Mouse (Mus musculus): Measurements from ENCODE around the gene Pink1. TPM values are rescaled to one million over a fixed set of nuclear protein-coding genes. Genes with fewer than 3 reads are reported as not detected.

Pink1 gene
- polyA plus RNA-seq, 1 experiment from 2014 or later, result 21.6 TPM

GRCm38 (mm10) chr4:138301271-138301780 is 24.8 kb downstream of the Pink1 start:
- Histone ChIP-seq H3K27ac (ENCODE audit: low read depth, low read length) (no peak overlapping the region), H3K9ac (ENCODE audit: low read length) (no peak overlapping the region), H3K27me3 (ENCODE audit: control insufficient read depth, insufficient read depth, low read length) (no peaks in the 10 kb centered on the region), H3K36me3 (ENCODE audit: control insufficient read depth, insufficient read depth, low read length) (no peaks in the 10 kb centered on the region), H3K4me3 (ENCODE audit: low read depth, low read length) (no peak overlapping the region), H3K4me1 (ENCODE audit: control insufficient read depth, insufficient read depth, low read length) (peaks cover 10% of the 10 kb centered on the region), H3K9me3 (ENCODE audit: control insufficient read depth, low read length) (no peaks in the 10 kb centered on the region), H3K4me2 (no peak overlapping the region)
- ATAC-seq (ENCODE audit: low FRiP score) (no peak), DNase-seq (ENCODE audit: low spot score, missing footprints) (peak; percentile 54)
- 86% methylated on average over 10 of the region's 10 CpGs for WGBS

- Histone ChIP-seq H3K9me3 (ENCODE audit: control insufficient read depth, low read length) (no peaks in the 10 kb centered on the region), H3K27ac (ENCODE audit: low read depth, low read length) (no peak overlapping the region), H3K4me1 (ENCODE audit: control insufficient read depth, insufficient read depth, low read length) (no peaks in the 10 kb centered on the region), H3K4me3 (ENCODE audit: low read depth, low read length) (no peak overlapping the region), H3K27me3 (ENCODE audit: control insufficient read depth, insufficient read depth, low read length) (no peaks in the 10 kb centered on the region), H3K9ac (ENCODE audit: low read length) (no peak overlapping the region), H3K4me2 (no peak overlapping the region), H3K36me3 (ENCODE audit: control insufficient read depth, insufficient read depth, low read length) (no peaks in the 10 kb centered on the region)
- DNase-seq (ENCODE audit: low spot score, missing footprints) (peak; percentile 35), ATAC-seq (ENCODE audit: low FRiP score) (no peak)
- 85% methylated on average over 10 of the region's 14 CpGs for WGBS
Observed at GRCm38 (mm10) chr4:138293949-138294550, 32.1 kb downstream of the Pink1 start.

DNA sequence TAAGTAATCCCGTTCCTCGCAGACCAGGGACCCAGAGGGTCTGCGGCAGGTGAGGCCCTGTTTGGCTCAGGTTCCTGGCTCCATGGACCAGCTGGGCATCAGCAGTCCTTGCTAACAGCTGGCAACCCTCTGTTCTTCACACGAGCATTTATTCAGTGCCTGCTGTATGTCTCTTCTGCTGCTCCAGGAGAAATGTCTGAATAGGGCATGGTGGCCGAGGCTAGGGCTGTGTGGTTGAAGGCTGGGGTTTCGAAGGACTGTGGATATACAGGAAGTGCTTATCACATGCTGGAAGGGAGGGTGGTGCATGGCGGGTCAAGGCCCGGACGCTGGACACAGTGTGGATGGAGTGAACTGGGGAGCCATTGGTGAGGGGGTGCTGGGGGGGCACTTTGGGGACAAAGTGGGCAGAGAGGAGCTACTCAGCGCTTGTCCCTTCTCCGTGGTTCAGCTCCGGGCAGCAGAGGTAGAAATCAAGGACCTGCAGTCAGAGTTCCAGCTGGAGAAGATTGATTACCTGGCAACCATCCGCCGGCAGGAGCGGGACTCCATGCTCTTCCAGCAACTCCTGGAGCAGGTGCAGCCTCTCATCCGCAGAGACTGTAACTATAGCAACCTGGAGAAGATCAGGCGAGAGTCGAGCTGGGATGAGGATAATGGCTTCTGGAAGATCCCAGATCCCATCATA is 32.7 kb downstream of the Pink1 start:
- Histone ChIP-seq H3K27me3 (ENCODE audit: control insufficient read depth, insufficient read depth, low read length) (no peaks in the 10 kb centered on the region), H3K4me2 (no peak overlapping the region), H3K36me3 (ENCODE audit: control insufficient read depth, insufficient read depth, low read length) (no peaks in the 10 kb centered on the region), H3K27ac (ENCODE audit: low read depth, low read length) (no peak overlapping the region), H3K9me3 (ENCODE audit: control insufficient read depth, low read length) (no peaks in the 10 kb centered on the region), H3K9ac (ENCODE audit: low read length) (no peak overlapping the region), H3K4me1 (ENCODE audit: control insufficient read depth, insufficient read depth, low read length) (no peaks in the 10 kb centered on the region), H3K4me3 (ENCODE audit: low read depth, low read length) (no peak overlapping the region)
- WGBS, result 80% methylated on average over 18 of the region's 18 CpGs
- no peak for ATAC-seq (ENCODE audit: low FRiP score)
- peak; percentile 82 for DNase-seq (ENCODE audit: low spot score, missing footprints)

DNA sequence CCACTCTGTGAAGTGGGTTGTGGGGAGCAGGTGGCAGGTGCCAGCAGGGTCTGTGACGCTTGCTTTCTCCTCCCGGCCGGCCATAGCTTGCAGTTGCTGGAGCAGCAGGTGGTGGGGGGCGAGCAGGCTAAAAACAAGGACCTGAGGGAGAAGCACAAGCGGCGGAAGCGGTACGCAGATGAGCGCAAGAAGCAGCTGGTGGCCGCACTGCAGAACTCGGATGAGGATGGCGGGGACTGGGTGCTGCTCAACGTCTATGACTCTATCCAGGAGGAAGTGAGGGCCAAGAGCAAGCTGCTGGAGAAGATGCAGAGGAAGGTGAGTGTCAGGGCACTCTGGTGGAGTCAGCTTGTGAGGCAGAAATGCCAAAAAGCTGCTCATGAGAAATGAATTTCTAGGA is 34.1 kb downstream of the Pink1 start:
- Histone ChIP-seq H3K4me3 (ENCODE audit: low read depth, low read length) (no peak overlapping the region), H3K9ac (ENCODE audit: low read length) (no peak overlapping the region), H3K36me3 (ENCODE audit: control insufficient read depth, insufficient read depth, low read length) (no peaks in the 10 kb centered on the region), H3K27me3 (ENCODE audit: control insufficient read depth, insufficient read depth, low read length) (no peaks in the 10 kb centered on the region), H3K4me2 (no peak overlapping the region), H3K27ac (ENCODE audit: low read depth, low read length) (no peak overlapping the region), H3K4me1 (ENCODE audit: control insufficient read depth, insufficient read depth, low read length) (no peaks in the 10 kb centered on the region), H3K9me3 (ENCODE audit: control insufficient read depth, low read length) (no peaks in the 10 kb centered on the region)
- ATAC-seq (ENCODE audit: low FRiP score), result no peak
- 92% methylated on average over 13 of the region's 13 CpGs for WGBS
- DNase-seq (ENCODE audit: low spot score, missing footprints), result no peak

GRCm38 (mm10) chr4:138288691-138289090 is 37.4 kb downstream of the Pink1 start:
- H3K27me3 ChIP-seq (ENCODE audit: control insufficient read depth, insufficient read depth, low read length), result no peaks in the 10 kb centered on the region
- no peaks in the 10 kb centered on the region for H3K9me3 ChIP-seq (ENCODE audit: control insufficient read depth, low read length)
- H3K4me2 ChIP-seq, result no peak overlapping the region
- H3K4me1 ChIP-seq (ENCODE audit: control insufficient read depth, insufficient read depth, low read length), result no peaks in the 10 kb centered on the region
- no peak overlapping the region for H3K9ac ChIP-seq (ENCODE audit: low read length)
- H3K4me3 ChIP-seq (ENCODE audit: low read depth, low read length), result no peak overlapping the region
- WGBS, result 90% methylated on average over 7 of the region's 7 CpGs
- no peaks in the 10 kb centered on the region for H3K36me3 ChIP-seq (ENCODE audit: control insufficient read depth, insufficient read depth, low read length)
- H3K27ac ChIP-seq (ENCODE audit: low read depth, low read length), result no peak overlapping the region
- no peak for ATAC-seq (ENCODE audit: low FRiP score)
- DNase-seq (ENCODE audit: low spot score, missing footprints), result peak; percentile 21

GRCm38 (mm10) chr4:138286411-138286810 is 39.7 kb downstream of the Pink1 start:
- ATAC-seq (ENCODE audit: low FRiP score), result no peak

GRCm38 (mm10) chr4:138282834-138283233 is 43.3 kb downstream of the Pink1 start:
- Histone ChIP-seq H3K4me1 (ENCODE audit: control insufficient read depth, insufficient read depth, low read length) (no peaks in the 10 kb centered on the region), H3K4me2 (no peak overlapping the region), H3K27ac (ENCODE audit: low read depth, low read length) (no peak overlapping the region), H3K27me3 (ENCODE audit: control insufficient read depth, insufficient read depth, low read length) (no peaks in the 10 kb centered on the region), H3K9me3 (ENCODE audit: control insufficient read depth, low read length) (no peaks in the 10 kb centered on the region), H3K36me3 (ENCODE audit: control insufficient read depth, insufficient read depth, low read length) (no peaks in the 10 kb centered on the region), H3K9ac (ENCODE audit: low read length) (no peak overlapping the region), H3K4me3 (ENCODE audit: low read depth, low read length) (no peak overlapping the region)
- 27% methylated on average over 4 of the region's 4 CpGs for WGBS
- DNase-seq (ENCODE audit: low spot score, missing footprints) (peak; percentile 89), ATAC-seq (ENCODE audit: low FRiP score) (peak; percentile 63; the same call in 1 of the 2 replicates)

More at GRCm38 (mm10) chr4:138286411-138286810, 39.7 kb downstream of the Pink1 start:
- H3K4me2 ChIP-seq, result no peak overlapping the region
- H3K9me3 ChIP-seq (ENCODE audit: control insufficient read depth, low read length), result no peaks in the 10 kb centered on the region
- H3K27ac ChIP-seq (ENCODE audit: low read depth, low read length), result no peak overlapping the region
- H3K4me1 ChIP-seq (ENCODE audit: control insufficient read depth, insufficient read depth, low read length), result no peaks in the 10 kb centered on the region
- no peak for DNase-seq (ENCODE audit: low spot score, missing footprints)
- H3K27me3 ChIP-seq (ENCODE audit: control insufficient read depth, insufficient read depth, low read length), result no peaks in the 10 kb centered on the region
- H3K9ac ChIP-seq (ENCODE audit: low read length), result no peak overlapping the region
- H3K36me3 ChIP-seq (ENCODE audit: control insufficient read depth, insufficient read depth, low read length), result no peaks in the 10 kb centered on the region
- 90% methylated on average over 12 of the region's 12 CpGs for WGBS
- H3K4me3 ChIP-seq (ENCODE audit: low read depth, low read length), result no peak overlapping the region

- H3K36me3 ChIP-seq (ENCODE audit: control insufficient read depth, insufficient read depth, low read length), result no peaks in the 10 kb centered on the region
- H3K27ac ChIP-seq (ENCODE audit: low read depth, low read length), result no peak overlapping the region
- DNase-seq (ENCODE audit: low spot score, missing footprints) (no peak), ATAC-seq (ENCODE audit: low FRiP score) (no peak)
- no peaks in the 10 kb centered on the region for H3K4me1 ChIP-seq (ENCODE audit: control insufficient read depth, insufficient read depth, low read length)
- no peaks in the 10 kb centered on the region for H3K27me3 ChIP-seq (ENCODE audit: control insufficient read depth, insufficient read depth, low read length)
- no peak overlapping the region for H3K4me2 ChIP-seq
- H3K9ac ChIP-seq (ENCODE audit: low read length), result no peak overlapping the region
- no peak overlapping the region for H3K4me3 ChIP-seq (ENCODE audit: low read depth, low read length)
- no peaks in the 10 kb centered on the region for H3K9me3 ChIP-seq (ENCODE audit: control insufficient read depth, low read length)
- WGBS, result 78% methylated on average over 7 of the region's 7 CpGs
Observed at GRCm38 (mm10) chr4:138278346-138278745, 47.8 kb downstream of the Pink1 start.
